Mouse (Mus musculus): Measurements from ENCODE around the gene Dpy19l3. TPM values are rescaled to one million over a fixed set of nuclear protein-coding genes. Genes with fewer than 3 reads are reported as not detected.

Gene Dpy19l3
- polyA plus RNA-seq, 1 experiment from 2014 or later, result 13.1 TPM

DNA sequence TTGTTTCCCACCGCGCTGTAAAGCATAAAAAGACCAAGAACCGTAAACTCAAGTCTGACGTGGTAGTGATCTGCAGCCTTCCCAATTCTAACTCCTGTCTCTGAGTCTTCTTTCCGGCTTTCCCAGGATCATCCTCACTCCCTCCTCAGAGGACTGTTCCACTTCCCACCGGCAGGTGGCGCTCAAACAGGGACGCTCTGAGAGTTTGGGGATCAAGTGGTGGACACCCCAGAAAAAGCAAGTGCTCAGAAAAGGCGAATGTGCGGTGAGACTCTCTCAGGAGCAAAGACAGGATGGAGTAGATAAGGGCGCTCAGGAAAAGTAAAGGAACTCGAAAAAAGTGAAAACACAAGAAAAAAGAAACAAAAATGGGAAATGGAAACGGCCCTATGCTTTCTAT lies 67.5 kb downstream of the Dpy19l3 start:
- 27% methylated on average over 13 of the region's 13 CpGs for WGBS
- Histone ChIP-seq H3K27me3 (no peaks in the 10 kb centered on the region), H3K9ac (no peak overlapping the region), H3K4me2 (peak overlapping the region; percentile 56), H3K4me3 (peak overlapping the region; percentile 30), H3K9me3 (replicated peaks) (no peaks in the 10 kb centered on the region), H3K4me1 (replicated peaks) (peaks cover 17% of the 10 kb centered on the region), H3K36me3 (no peaks in the 10 kb centered on the region), H3K27ac (no peak overlapping the region)
- 0 out of 2 replicates have a peak, but pooled peaks have one; percentile 41 for ATAC-seq (replicated peaks; ENCODE audit: insufficient number of reproducible peaks, insufficient read depth, low FRiP score, low read depth)

GRCm38 (mm10) chr7:35686216-35686615 lies 68.0 kb downstream of the Dpy19l3 start:
- H3K9ac ChIP-seq, result 0 out of 2 replicates have a peak overlapping the region, but pooled peaks have one; percentile 4
- H3K27ac ChIP-seq, result no peak overlapping the region
- peak overlapping the region; percentile 56 for H3K4me2 ChIP-seq
- no peaks in the 10 kb centered on the region for H3K9me3 ChIP-seq (replicated peaks)
- H3K4me1 ChIP-seq (replicated peaks), result peaks cover 17% of the 10 kb centered on the region
- H3K27me3 ChIP-seq, result no peaks in the 10 kb centered on the region
- WGBS, result 52% methylated on average over 11 of the region's 11 CpGs
- no peak for ATAC-seq (replicated peaks; ENCODE audit: insufficient number of reproducible peaks, insufficient read depth, low FRiP score, low read depth)
- H3K4me3 ChIP-seq, result peak overlapping the region; percentile 30; the same call in 1 of the 2 replicates
- no peaks in the 10 kb centered on the region for H3K36me3 ChIP-seq

DNA sequence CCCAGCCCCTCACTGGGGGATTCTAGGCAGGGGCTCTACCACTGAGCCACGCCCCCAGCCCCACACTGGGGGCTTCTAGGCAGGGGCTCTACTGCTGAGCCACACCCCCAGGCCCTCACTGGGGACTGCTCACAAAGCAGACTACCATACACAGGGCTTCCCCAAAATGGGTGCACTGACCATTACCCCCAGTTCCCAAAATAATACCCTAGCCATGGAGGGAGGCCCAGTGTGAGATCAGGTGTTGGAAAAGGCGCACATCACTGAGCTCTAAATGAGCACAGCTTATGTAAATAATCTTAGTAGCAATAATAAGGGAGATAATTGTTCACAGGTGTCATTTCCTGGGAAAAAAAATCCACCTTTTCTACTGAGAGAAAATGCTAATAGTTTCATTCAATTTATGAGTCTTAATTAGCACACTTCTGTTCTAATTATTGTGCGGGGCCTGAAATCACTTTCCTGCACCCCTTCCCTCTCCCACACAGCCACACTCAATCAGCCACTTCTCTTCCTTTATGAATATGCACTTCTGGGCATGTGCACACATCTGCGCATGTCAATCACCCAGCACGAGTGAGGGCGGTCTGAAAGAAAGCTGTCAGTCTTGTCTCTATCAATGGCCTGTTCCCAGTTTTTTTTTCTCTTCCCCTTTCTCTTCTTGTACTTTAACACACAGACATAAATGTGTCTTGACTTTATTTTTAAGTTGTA lies 70.7 kb downstream of the Dpy19l3 start:
- WGBS, result 77% methylated on average over 6 of the region's 6 CpGs
- Histone ChIP-seq H3K4me3 (no peak overlapping the region), H3K36me3 (no peaks in the 10 kb centered on the region), H3K9me3 (replicated peaks) (no peaks in the 10 kb centered on the region), H3K4me1 (replicated peaks) (peaks cover 17% of the 10 kb centered on the region), H3K27me3 (no peaks in the 10 kb centered on the region), H3K9ac (no peak overlapping the region), H3K27ac (no peak overlapping the region), H3K4me2 (no peak overlapping the region)
- no peak for ATAC-seq (replicated peaks; ENCODE audit: insufficient number of reproducible peaks, insufficient read depth, low FRiP score, low read depth)

DNA sequence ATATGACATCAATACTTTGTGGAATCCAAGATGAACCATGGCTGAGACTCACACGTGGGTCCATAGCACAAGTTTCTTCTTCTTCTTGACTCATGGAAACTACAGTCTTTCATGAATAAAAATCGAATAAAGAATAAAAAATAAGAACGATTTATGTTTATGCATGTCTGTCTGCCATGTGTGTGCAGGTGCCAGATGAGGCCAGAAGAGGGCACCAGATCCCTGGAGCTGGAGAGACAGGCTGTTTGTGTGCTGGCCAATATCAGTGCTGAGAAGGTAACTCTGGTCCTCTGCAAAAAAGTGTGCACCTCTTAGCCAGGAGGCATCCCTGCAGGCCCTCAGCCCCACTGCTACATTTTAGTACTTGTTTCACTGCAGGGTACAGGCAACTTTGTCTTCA lies 72.7 kb downstream of the Dpy19l3 start:
- Histone ChIP-seq H3K4me2 (no peak overlapping the region), H3K4me3 (no peak overlapping the region), H3K4me1 (replicated peaks) (peaks cover 4% of the 10 kb centered on the region; the same call in 1 of the 2 replicates), H3K27me3 (no peaks in the 10 kb centered on the region), H3K9me3 (replicated peaks) (no peaks in the 10 kb centered on the region), H3K36me3 (no peaks in the 10 kb centered on the region), H3K9ac (no peak overlapping the region), H3K27ac (no peak overlapping the region)
- WGBS, result 75% methylated on average over 3 of the region's 3 CpGs
- no peak for ATAC-seq (replicated peaks; ENCODE audit: insufficient number of reproducible peaks, insufficient read depth, low FRiP score, low read depth)

- Histone ChIP-seq H3K36me3 (no peaks in the 10 kb centered on the region), H3K4me1 (replicated peaks) (no peaks in the 10 kb centered on the region), H3K4me3 (no peak overlapping the region), H3K27me3 (no peaks in the 10 kb centered on the region), H3K9me3 (replicated peaks) (no peaks in the 10 kb centered on the region), H3K27ac (no peak overlapping the region), H3K4me2 (no peak overlapping the region), H3K9ac (no peak overlapping the region)
- no peak for ATAC-seq (replicated peaks; ENCODE audit: insufficient number of reproducible peaks, insufficient read depth, low FRiP score, low read depth)
- 68% methylated on average over 4 of the region's 4 CpGs for WGBS
Observed at GRCm38 (mm10) chr7:35678976-35679375, 75.3 kb downstream of the Dpy19l3 start.

GRCm38 (mm10) chr7:35668066-35669041 lies 85.9 kb downstream of the Dpy19l3 start:
- 61% methylated on average over 18 of the region's 18 CpGs for WGBS
- no peak for ATAC-seq (replicated peaks; ENCODE audit: insufficient number of reproducible peaks, insufficient read depth, low FRiP score, low read depth)
- no peak overlapping the region for H3K4me3 ChIP-seq

DNA sequence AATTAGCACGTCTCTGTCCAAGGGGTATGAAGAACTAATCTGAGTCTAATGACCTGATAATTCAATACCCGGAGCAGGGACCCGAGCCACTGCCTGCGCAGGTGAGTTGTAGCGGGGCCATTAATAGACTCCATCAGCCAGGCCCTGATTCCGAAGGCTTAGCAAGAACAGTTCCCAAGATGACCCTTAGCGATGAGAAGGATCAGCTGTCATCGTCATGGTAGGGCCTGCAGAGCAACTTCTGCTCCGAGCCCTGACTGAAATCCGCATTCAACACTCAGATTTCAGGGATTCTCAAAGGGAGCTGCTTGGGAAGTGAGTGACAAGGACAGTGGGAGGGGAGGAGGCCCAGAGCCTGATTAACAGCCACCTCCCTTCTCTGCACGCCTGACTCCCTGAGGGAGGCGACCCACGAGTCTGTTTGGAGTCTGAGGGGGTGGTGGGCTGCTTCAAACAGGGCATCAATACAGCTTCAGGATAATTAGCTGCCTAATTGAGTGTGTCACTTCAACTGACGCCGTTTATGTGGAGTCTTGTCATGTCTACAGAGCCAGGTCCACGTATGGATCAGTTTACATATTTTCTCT lies 90.4 kb downstream of the Dpy19l3 start:
- Histone ChIP-seq H3K4me1 (replicated peaks) (no peaks in the 10 kb centered on the region), H3K36me3 (no peaks in the 10 kb centered on the region), H3K9ac (no peak overlapping the region), H3K9me3 (replicated peaks) (no peaks in the 10 kb centered on the region), H3K4me3 (no peak overlapping the region), H3K27me3 (no peaks in the 10 kb centered on the region), H3K4me2 (no peak overlapping the region), H3K27ac (no peak overlapping the region)
- WGBS, result 62% methylated on average over 16 of the region's 16 CpGs
- no peak for ATAC-seq (replicated peaks; ENCODE audit: insufficient number of reproducible peaks, insufficient read depth, low FRiP score, low read depth)

More at GRCm38 (mm10) chr7:35668066-35669041, 85.9 kb downstream of the Dpy19l3 start:
- H3K9ac ChIP-seq, result no peak overlapping the region
- H3K27ac ChIP-seq, result no peak overlapping the region
- no peaks in the 10 kb centered on the region for H3K4me1 ChIP-seq (replicated peaks)
- H3K9me3 ChIP-seq (replicated peaks), result no peaks in the 10 kb centered on the region
- no peaks in the 10 kb centered on the region for H3K36me3 ChIP-seq
- H3K4me2 ChIP-seq, result no peak overlapping the region
- no peaks in the 10 kb centered on the region for H3K27me3 ChIP-seq

GRCm38 (mm10) chr7:35659173-35659572 lies 95.1 kb downstream of the Dpy19l3 start:
- WGBS, result 55% methylated on average over 3 of the region's 3 CpGs

DNA sequence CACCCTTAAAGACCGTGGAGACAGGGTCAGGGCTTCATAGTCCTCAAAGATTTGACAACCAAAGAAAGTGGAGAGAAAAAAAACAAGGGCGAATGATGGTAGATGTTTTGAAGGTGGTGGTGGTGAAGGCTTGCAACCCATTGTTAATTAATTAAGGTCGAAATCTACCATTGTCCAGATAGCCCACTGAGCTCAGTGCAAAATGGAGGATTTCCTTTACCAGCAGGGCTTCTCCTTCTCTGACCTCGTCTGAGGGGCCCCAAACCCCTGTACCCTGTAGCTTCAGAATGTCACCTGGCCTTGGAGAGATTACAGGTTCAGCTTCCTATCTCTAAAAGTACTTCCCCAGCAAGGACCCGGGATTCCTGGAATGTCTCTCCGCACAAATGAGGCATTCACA lies 96.4 kb downstream of the Dpy19l3 start:
- H3K36me3 ChIP-seq, result no peaks in the 10 kb centered on the region
- no peaks in the 10 kb centered on the region for H3K27me3 ChIP-seq
- no peak overlapping the region for H3K4me2 ChIP-seq
- H3K27ac ChIP-seq, result no peak overlapping the region
- no peak overlapping the region for H3K9ac ChIP-seq
- H3K4me1 ChIP-seq (replicated peaks), result no peaks in the 10 kb centered on the region
- whole genome bisulfite sequencing, result 38% methylated on average over 6 of the region's 6 CpGs
- no peak for ATAC-seq (replicated peaks; ENCODE audit: insufficient number of reproducible peaks, insufficient read depth, low FRiP score, low read depth)
- no peaks in the 10 kb centered on the region for H3K9me3 ChIP-seq (replicated peaks)
- no peak overlapping the region for H3K4me3 ChIP-seq

More at GRCm38 (mm10) chr7:35659173-35659572, 95.1 kb downstream of the Dpy19l3 start:
- Histone ChIP-seq H3K4me1 (replicated peaks) (no peaks in the 10 kb centered on the region), H3K4me2 (no peak overlapping the region), H3K9me3 (replicated peaks) (no peaks in the 10 kb centered on the region), H3K36me3 (no peaks in the 10 kb centered on the region), H3K9ac (no peak overlapping the region), H3K27ac (no peak overlapping the region), H3K27me3 (no peaks in the 10 kb centered on the region), H3K4me3 (no peak overlapping the region)
- no peak for ATAC-seq (replicated peaks; ENCODE audit: insufficient number of reproducible peaks, insufficient read depth, low FRiP score, low read depth)

GRCm38 (mm10) chr7:35651583-35652270 lies 102.5 kb downstream of the Dpy19l3 start:
- Histone ChIP-seq H3K4me3 (no peak overlapping the region), H3K9me3 (replicated peaks) (no peaks in the 10 kb centered on the region), H3K27ac (no peak overlapping the region), H3K9ac (no peak overlapping the region), H3K4me2 (no peak overlapping the region), H3K27me3 (no peaks in the 10 kb centered on the region), H3K4me1 (replicated peaks) (no peaks in the 10 kb centered on the region; the same call in 1 of the 2 replicates), H3K36me3 (no peaks in the 10 kb centered on the region)
- no peak for ATAC-seq (replicated peaks; ENCODE audit: insufficient number of reproducible peaks, insufficient read depth, low FRiP score, low read depth)
- WGBS, result 73% methylated on average over 10 of the region's 10 CpGs

Data from heart, embryonic 15.5 days (tissue).